Mouse (Mus musculus): ENCODE data around the gene Zfp954. TPM values are rescaled to one million over a fixed set of nuclear protein-coding genes. Genes with fewer than 3 reads are reported as not detected.
"Not testable (repeated sequence)": the region's sequence is repeated elsewhere in the genome, so short reads cannot be mapped to it uniquely, and the experiment has no call there.

The Zfp954 gene
- 13.3 and 13.4 TPM in 2 replicates for polyA plus RNA-seq (2015; fragmentation: Nextera tagmentation; extraction: Ambion mirVana)

GRCm38 (mm10) chr7:7120921-7121601 lies at the start of gene Zfp954:
TSS of gene Zfp954 (minus strand) at chr7:7121488.
- Histone ChIP-seq H3K4me2 (replicated peaks) (peak within 1 kb of the TSS; percentile 66), H3K4me3 (replicated peaks) (peak within 1 kb of the TSS; percentile 67), H3K9ac (peak within 1 kb of the TSS; percentile 60), H3K27me3 (no peaks in the 10 kb centered on the region), H3K27ac (replicated peaks) (peak within 1 kb of the TSS; percentile 74), H3K36me3 (peaks cover 18% of the 10 kb centered on the region), H3K9me3 (replicated peaks) (no peaks in the 10 kb centered on the region), H3K4me1 (peaks cover 12% of the 10 kb centered on the region)
- WGBS = 0% methylated on average over 30 of the region's 30 CpGs
- ATAC-seq (ENCODE audit: insufficient number of reproducible peaks, low FRiP score, low TSS enrichment, low read depth) = peak; percentile 90

- H3K4me2 ChIP-seq (replicated peaks) = no peak overlapping the region
- WGBS = 90% methylated on average over 15 of the region's 15 CpGs
- ATAC-seq (ENCODE audit: insufficient number of reproducible peaks, low FRiP score, low TSS enrichment, low read depth) = no peak
Measured at GRCm38 (mm10) chr7:7145991-7146608, 24.8 kb upstream of the Zfp954 start.

GRCm38 (mm10) chr7:7144215-7144614 lies 22.9 kb upstream of the Zfp954 start:
- Histone ChIP-seq H3K9me3 (replicated peaks) (no peaks in the 10 kb centered on the region; the same call in 1 of the 2 replicates), H3K27me3 (no peaks in the 10 kb centered on the region), H3K36me3 (no peaks in the 10 kb centered on the region), H3K4me3 (replicated peaks) (no peak overlapping the region), H3K9ac (no peak overlapping the region), H3K4me1 (no peaks in the 10 kb centered on the region), H3K27ac (replicated peaks) (no peak overlapping the region), H3K4me2 (replicated peaks) (no peak overlapping the region)
- ATAC-seq (ENCODE audit: insufficient number of reproducible peaks, low FRiP score, low TSS enrichment, low read depth) = no peak
- WGBS = 90% methylated on average over 1 of the region's 1 CpGs

More at GRCm38 (mm10) chr7:7145991-7146608, 24.8 kb upstream of the Zfp954 start:
- Histone ChIP-seq H3K9me3 (replicated peaks) (no peaks in the 10 kb centered on the region; the same call in 1 of the 2 replicates), H3K4me3 (replicated peaks) (no peak overlapping the region), H3K9ac (no peak overlapping the region), H3K27ac (replicated peaks) (no peak overlapping the region), H3K36me3 (no peaks in the 10 kb centered on the region), H3K4me1 (no peaks in the 10 kb centered on the region), H3K27me3 (no peaks in the 10 kb centered on the region)

GRCm38 (mm10) chr7:7136379-7136866 lies 15.1 kb upstream of the Zfp954 start, which contains the start of gene Zfp773:
TSS of gene Zfp773 (minus strand) at chr7:7136755.
- H3K9ac ChIP-seq = peak within 1 kb of the TSS; percentile 35
- no peaks in the 10 kb centered on the region for H3K9me3 ChIP-seq (replicated peaks)
- peak; percentile 90 for ATAC-seq (ENCODE audit: insufficient number of reproducible peaks, low FRiP score, low TSS enrichment, low read depth)
- H3K4me3 ChIP-seq (replicated peaks) = peak within 1 kb of the TSS; percentile 58
- H3K36me3 ChIP-seq = 0 out of 2 replicates have a peak, but pooled peaks cover 6% of the 10 kb centered on the region
- no peak within 1 kb of the TSS for H3K27ac ChIP-seq (replicated peaks)
- peak within 1 kb of the TSS; percentile 57 for H3K4me2 ChIP-seq (replicated peaks)
- WGBS = 5% methylated on average over 16 of the region's 16 CpGs
- no peaks in the 10 kb centered on the region for H3K27me3 ChIP-seq
- H3K4me1 ChIP-seq = peaks cover 6% of the 10 kb centered on the region; the same call in 1 of the 2 replicates

GRCm38 (mm10) chr7:7132751-7133150 lies 11.5 kb upstream of the Zfp954 start:
- no peaks in the 10 kb centered on the region for H3K27me3 ChIP-seq
- ATAC-seq (ENCODE audit: insufficient number of reproducible peaks, low FRiP score, low TSS enrichment, low read depth) = no peak
- 82% methylated on average over 8 of the region's 8 CpGs for whole genome bisulfite sequencing

GRCm38 (mm10) chr7:7130491-7131124 lies 9.3 kb upstream of the Zfp954 start:
- not testable (repeated sequence) for H3K4me1 ChIP-seq; H3K9ac ChIP-seq; ATAC-seq (ENCODE audit: insufficient number of reproducible peaks, low FRiP score, low TSS enrichment, low read depth); H3K4me3 ChIP-seq (replicated peaks); H3K36me3 ChIP-seq; H3K27me3 ChIP-seq; H3K9me3 ChIP-seq (replicated peaks); H3K27ac ChIP-seq (replicated peaks); H3K4me2 ChIP-seq (replicated peaks)
- 94% methylated on average over 15 of the region's 15 CpGs for WGBS

More at GRCm38 (mm10) chr7:7132751-7133150, 11.5 kb upstream of the Zfp954 start:
- 0 out of 2 replicates have a peak, but pooled peaks cover 6% of the 10 kb centered on the region for H3K36me3 ChIP-seq
- H3K27ac ChIP-seq (replicated peaks) = no peak overlapping the region
- no peaks in the 10 kb centered on the region for H3K9me3 ChIP-seq (replicated peaks)
- H3K4me2 ChIP-seq (replicated peaks) = no peak overlapping the region
- no peak overlapping the region for H3K9ac ChIP-seq
- H3K4me3 ChIP-seq (replicated peaks) = no peak overlapping the region
- H3K4me1 ChIP-seq = peaks cover 6% of the 10 kb centered on the region; the same call in 1 of the 2 replicates

- ATAC-seq (ENCODE audit: insufficient number of reproducible peaks, low FRiP score, low TSS enrichment, low read depth) = no peak
- Histone ChIP-seq H3K9ac (no peak overlapping the region), H3K27me3 (no peaks in the 10 kb centered on the region), H3K4me3 (replicated peaks) (peak overlapping the region; percentile 67), H3K27ac (replicated peaks) (no peak overlapping the region), H3K36me3 (peaks cover 12% of the 10 kb centered on the region), H3K9me3 (replicated peaks) (no peaks in the 10 kb centered on the region), H3K4me2 (replicated peaks) (peak overlapping the region; percentile 66), H3K4me1 (peaks cover 12% of the 10 kb centered on the region)
- 52% methylated on average over 6 of the region's 6 CpGs for WGBS
Measured at GRCm38 (mm10) chr7:7121602-7121980, 303 bp upstream of the Zfp954 start.

- ATAC-seq (ENCODE audit: insufficient number of reproducible peaks, low FRiP score, low TSS enrichment, low read depth) = no peak
- no peak overlapping the region for H3K27ac ChIP-seq (replicated peaks)
- H3K4me2 ChIP-seq (replicated peaks) = no peak overlapping the region
- 86% methylated on average over 2 of the region's 2 CpGs for WGBS
- no peaks in the 10 kb centered on the region for H3K9me3 ChIP-seq (replicated peaks)
- H3K36me3 ChIP-seq = peaks cover 40% of the 10 kb centered on the region
- H3K9ac ChIP-seq = no peak overlapping the region
- no peak overlapping the region for H3K4me3 ChIP-seq (replicated peaks)
- H3K4me1 ChIP-seq = peaks cover 12% of the 10 kb centered on the region
- H3K27me3 ChIP-seq = no peaks in the 10 kb centered on the region
Measured at GRCm38 (mm10) chr7:7118441-7118840, 2.8 kb downstream of the Zfp954 start.

- ATAC-seq (ENCODE audit: insufficient number of reproducible peaks, low FRiP score, low TSS enrichment, low read depth) = no peak
- WGBS = 91% methylated on average over 7 of the region's 7 CpGs
- Histone ChIP-seq H3K36me3 (0 out of 2 replicates have a peak, but pooled peaks cover 4% of the 10 kb centered on the region), H3K9ac (no peak overlapping the region), H3K27me3 (no peaks in the 10 kb centered on the region), H3K4me1 (no peaks in the 10 kb centered on the region), H3K27ac (replicated peaks) (no peak overlapping the region), H3K9me3 (replicated peaks) (no peaks in the 10 kb centered on the region), H3K4me2 (replicated peaks) (no peak overlapping the region), H3K4me3 (replicated peaks) (no peak overlapping the region)
Measured at GRCm38 (mm10) chr7:7108501-7108900, 12.8 kb downstream of the Zfp954 start.

Measured in embryonic facial prominence, embryonic 15.5 days (tissue).